Mouse (Mus musculus) CH12F3 (cell line): Measurements from ENCODE around the gene Tnfrsf13c.

ENCODE experiments used
- in situ Hi-C: fragments of 300-500 bp; cut with MboI; formaldehyde crosslinking; loops from 2 replicates; pipeline ENCODE4 v1.14.3; 2020; ENCODE audit warnings: low sequenced_read_pairs

The Tnfrsf13c gene

DNA sequence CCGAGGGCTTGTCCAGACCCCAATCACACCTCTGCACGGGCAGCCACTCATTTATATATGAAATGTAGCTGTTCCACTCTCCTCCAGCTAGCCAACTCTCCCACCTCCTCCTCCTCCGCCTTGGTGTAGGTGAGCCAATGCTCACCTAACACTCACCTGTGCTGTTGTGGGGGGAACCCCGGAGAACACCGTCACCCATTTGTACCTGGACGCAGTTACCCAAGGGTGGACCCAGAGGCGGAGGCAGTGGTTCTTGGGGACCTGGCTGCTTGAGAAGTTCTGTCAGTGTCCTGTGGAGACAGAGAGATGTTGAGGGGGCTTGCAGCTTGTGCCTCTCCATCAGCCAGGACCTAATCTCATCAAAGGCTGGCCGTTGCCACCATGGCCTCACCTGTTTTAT is 15.9 kb downstream of the Tnfrsf13c start:
- in situ Hi-C loops, result no loop called here

DNA sequence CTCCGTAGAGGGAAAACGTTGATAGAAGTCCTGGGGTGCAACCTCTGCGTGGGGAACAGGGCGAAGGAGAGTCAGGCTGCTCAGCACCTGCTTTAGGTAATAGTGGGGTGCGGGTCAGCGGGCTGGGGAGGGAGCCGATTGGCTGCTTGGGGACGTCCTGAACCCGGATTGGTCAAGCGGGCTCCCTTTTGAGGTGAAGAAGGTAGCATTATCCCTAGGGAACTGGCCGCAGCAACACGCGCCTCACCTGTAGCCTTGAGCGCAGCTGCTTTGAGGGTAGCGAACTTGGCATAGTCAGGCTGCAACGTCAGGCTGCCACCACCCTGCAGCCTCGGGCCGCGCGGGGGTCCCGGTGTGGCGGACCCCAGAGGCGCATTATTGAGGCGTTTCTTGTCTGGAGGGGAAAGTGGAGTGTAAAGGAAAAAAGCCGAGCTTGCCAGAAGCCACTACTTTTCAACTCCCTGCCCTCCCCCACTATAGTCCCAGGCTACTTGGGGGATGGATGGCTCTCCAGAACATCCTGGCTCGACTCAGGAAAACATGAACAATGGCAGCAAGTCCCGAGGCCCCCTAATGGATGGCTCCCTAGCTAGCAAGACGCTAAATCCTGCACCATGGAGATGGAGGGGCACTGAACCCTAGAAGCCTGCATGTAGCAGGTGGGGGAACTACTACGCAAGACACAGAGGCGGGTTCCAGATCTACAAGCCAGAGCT is 16.5 kb downstream of the Tnfrsf13c start:
- in situ Hi-C loops, result no loop called here

DNA sequence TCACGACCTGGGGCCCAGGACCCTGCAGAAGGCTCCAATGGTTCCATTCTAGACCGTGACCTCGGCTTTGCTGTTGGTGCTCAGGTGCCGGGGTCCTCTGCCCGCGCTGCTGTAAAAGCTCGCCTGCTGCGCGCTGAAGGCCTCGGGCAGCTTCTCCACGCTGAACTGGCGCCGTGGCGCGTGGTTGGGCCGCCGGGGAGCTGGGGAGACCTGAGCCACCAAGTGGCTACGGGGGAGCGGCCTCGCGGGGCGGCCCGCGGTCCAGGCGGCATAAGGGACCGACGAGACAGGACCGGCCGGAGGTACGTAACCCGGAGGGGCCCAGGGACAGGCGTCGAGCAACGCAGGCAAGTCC is 17.1 kb downstream of the Tnfrsf13c start:
- in situ Hi-C loops, result no loop called here

DNA sequence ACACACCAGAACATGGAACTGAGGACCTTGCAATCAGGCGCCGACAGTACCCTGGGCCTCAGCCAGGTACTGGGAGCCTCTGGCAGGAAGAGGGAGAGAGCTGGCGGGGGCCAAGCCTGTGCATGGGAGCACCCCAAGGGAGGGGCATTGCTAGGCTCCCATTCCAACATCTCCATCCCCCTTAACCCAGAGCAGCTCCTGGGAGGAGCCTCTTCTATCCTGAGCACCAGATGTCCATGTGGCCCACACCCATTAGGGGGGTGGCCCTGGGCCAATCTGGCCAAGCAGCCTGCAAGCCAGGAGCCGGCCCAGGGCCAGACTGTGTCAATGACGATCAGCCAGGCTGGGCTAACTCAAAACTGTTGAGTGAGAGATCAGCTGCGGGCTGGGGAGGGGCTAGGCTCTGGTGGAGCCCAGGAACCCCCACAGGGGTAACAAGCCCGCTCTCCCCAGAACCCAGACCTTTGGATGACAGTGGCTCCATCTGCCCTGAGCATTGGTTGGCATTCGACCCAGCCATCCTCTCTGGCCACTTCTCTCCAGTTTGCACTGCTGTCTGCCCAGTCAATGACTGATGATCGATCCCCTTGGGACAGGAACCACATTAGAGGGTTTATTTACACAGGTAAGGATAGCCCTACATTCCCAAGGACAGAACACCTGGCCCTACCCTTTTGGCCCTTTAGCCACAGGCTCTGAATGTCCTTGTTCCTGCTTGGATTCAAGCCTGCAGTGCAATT is 17.6 kb downstream of the Tnfrsf13c start:
- in situ Hi-C loops, result no loop called here

DNA sequence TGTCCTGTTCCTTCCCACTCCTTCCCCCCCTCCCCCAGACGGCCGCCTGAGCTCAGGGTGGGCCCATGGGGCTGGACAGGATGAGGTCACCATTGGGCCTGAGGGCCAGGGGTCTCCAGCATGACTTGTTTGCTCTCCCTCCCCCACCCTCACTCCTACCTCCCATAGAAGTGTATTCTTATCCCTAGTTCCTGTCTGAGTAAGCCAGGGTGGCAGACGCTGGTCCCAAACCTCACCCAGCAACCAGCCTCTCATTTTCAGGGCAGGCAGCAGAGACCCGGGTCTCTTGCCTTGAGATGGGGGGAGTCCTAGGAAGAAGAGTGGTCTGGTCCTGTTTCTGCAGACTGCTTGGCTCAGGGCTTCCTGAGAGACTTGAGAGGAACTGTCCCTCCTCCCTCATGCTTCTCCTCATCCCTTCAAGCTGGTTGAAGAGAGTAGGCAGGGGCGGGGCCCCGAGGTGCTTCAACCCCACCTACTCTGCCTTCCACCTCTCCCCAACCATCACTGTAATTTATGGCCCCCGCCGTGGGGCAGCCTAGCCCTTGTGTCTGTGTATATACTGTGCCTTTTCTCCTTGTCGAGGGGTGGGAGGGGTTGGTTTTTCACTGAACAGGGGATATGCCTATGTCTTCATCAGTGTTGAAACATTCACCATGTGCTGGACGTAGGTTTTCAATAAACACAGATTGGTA is 19.3 kb downstream of the Tnfrsf13c start:
- in situ Hi-C loops, result no loop called here

DNA sequence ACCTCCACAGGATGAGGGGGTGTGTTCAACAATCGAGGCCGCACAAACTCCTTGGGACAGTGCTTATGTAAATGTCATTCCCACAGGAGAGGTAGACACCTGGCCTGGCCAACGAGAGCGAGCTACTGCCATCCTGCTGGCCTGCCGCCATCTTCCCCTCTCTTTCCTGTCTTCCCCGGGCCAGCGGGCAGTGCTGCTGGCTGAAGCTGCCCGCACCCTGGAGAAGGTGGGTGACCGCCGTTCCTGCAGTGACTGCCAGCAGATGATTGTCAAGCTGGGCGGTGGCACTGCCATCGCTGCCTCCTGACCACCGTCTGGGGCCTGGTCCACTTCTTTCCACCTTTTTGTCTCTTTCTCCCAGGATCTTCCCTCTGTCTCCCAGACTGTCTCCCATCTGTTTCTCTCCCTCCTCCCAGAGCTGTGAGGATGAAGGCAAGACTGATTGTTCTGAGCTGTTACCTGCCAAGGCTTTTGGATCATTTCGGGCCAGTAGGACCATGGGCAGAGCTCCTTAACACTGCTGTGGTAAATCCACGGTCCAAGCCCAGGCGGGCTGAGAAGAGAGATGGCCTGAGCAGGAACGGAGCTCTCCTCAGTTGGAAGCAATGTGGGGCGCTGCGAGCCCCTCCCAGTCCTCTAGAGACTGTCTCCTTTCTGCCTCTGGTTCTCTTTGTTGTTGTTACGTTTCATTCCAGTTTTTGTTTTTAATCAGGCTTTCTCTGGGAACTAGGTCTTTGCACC is 20.4 kb downstream of the Tnfrsf13c start:
- in situ Hi-C loops, result no loop called here

DNA sequence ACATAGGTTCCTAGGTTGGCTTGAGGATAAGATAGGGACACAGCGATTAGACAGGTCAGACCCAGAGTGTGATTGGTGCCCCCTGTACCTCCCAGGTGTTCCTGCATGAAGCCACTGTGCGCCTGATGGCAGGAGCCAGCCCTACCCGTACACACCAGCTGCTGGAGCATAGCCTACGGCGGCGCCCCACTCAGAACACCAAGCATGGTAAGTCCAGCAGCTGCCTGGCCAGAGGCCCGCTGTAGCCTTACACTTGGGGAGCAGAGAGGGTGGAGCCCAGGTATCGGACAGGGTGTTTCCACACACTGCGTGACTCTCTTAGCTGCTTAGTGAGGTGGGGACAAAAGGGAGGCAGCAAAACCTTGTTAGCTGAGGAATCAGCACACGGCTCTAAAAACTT is 21.1 kb downstream of the Tnfrsf13c start:
- in situ Hi-C loops, result no loop called here

DNA sequence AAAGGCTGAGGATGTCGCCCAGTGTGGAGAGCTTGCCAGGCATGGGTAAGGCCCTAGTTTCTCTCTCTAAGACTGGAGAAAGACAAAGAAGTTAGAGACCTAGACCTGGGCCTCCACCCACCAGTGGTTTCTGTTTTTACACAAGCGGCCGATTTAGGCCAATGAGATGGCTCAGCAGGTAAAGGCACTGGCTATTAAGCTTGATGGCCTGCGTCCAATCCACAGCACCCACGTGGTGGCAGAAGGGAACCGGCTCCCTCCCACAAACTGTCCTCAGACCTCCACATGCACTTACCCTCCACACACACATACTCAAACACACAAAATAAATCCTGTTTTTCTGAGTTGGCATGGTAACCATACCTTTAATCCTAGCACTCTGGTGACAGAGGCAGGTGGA is 22.1 kb downstream of the Tnfrsf13c start:
- in situ Hi-C loops, result no loop called here

DNA sequence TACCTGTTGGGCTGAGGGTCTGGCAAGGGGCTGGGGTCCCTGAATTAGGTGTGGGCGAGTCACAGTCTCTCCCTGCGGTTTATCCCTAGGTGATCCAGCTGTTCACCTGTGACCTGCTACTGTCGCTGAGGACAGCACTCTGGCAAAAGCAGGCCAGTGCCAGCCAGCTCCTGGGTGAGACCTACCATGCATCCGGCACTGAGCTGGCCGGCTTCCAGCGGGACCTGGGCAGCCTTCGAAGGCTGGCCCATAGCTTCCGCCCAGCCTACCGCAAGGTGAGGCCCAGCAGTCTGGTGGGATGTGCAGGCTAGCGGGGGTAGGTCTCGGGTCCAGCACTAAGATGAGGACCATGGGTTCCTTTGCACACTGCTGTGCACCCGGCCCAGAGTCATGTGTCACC is 24.6 kb downstream of the Tnfrsf13c start:
- in situ Hi-C loops, result no loop called here

DNA sequence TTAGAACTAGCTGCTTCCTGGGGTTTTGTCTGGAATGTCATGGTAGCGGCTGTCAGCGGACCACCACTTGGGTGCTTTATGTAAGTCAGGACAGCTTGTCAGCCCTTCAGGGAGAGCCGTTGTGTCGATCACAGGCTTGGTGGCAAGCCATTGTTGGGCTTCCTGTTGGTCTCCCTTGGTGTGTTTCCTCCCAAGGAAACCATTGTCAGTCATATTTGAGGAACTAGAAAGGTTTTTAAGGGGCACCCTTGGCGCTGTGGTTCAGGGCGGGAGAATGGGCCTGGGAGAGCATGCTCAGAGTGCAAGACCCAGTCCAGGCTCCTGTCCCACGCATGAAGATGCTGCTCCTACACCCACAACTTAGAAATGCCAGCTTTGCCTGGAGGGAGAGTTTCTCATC is 25.8 kb downstream of the Tnfrsf13c start:
- in situ Hi-C loops, result no loop called here

DNA sequence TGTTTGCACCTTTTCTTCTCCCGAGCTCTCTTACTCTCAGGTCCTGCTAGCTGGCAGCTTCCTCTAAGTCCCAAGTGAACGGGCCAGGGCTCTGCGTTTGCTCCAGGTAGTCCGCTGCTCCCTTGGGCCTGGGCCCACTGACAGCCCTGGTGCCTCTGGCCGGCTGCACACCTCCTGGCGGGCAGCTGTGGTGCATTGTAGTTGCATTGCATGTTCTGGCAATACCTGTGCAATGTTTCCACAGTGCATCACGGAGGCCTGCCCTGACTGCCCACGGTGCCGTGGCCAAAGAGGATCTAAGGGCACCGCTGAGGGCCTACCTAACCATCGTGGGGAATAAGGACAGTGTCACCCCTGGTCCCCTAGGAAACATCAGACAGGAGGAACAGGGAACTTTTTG is 26.2 kb downstream of the Tnfrsf13c start:
- in situ Hi-C loops, result no loop called here

DNA sequence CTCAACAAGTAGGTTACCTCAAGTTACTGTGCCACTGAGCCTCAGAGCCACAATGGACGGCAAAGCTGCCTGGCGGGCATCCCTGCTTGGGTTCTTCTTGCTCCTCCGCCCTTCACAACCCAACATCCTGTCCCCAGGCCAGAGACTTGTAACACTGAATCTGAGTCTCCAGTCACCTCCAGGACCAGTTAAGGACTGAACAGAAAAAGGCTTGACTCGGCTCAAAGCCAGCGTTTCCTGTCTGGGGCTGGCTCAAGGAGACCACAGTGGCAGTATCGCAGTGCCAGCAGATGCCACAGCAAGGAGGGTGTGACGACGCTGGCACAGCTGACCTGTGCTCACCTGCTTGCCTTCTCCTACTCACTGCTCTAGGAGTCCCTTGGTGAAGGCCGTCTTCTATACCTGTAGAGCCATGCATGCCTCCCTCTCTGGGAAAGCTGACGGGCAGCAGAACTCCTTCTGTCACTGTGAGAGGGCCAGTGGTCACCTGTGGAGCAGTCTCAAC is 26.9 kb downstream of the Tnfrsf13c start:
- in situ Hi-C loops, result no loop called here

DNA sequence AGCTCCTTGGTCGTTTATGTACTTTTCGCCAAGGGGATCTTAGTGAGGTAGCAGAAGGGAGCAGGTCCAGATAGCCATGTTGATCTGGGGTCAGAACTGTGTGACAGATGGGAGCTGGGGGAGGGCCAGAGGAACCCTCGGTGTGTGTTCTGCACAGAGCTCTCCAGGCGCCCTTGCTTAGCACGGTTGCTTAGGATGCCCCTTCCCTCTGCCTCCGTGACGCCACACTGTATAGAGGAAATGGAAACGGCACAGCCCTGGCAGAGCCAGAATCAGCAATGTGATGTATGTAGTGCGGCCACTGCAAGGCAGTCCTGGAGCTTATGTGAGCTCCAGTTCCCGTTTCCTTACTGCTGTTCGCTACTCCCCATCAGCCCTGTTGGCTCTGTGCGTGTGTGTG is 27.9 kb downstream of the Tnfrsf13c start:
- in situ Hi-C loops, result no loop called here

DNA sequence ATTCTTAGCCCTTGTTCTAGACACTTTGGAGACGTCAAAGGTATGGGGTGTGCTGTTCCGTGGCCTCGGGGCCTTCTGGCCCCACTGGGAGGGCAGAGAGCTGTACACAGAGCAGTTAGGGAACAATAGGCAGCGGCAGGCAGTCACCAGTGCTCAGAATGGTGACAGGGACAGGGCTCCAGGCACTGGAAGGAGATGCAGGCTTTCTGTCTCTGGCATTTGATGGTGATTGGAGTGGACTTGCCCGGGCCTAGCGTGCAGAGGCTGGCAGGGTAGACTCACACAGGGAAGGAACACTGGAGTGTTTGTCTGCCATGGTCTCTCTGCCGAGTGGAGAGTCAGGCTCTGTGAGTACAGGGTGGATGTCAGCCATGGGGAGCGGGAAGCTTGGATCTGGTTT is 31.6 kb downstream of the Tnfrsf13c start:
- in situ Hi-C loops, result no loop called here

DNA sequence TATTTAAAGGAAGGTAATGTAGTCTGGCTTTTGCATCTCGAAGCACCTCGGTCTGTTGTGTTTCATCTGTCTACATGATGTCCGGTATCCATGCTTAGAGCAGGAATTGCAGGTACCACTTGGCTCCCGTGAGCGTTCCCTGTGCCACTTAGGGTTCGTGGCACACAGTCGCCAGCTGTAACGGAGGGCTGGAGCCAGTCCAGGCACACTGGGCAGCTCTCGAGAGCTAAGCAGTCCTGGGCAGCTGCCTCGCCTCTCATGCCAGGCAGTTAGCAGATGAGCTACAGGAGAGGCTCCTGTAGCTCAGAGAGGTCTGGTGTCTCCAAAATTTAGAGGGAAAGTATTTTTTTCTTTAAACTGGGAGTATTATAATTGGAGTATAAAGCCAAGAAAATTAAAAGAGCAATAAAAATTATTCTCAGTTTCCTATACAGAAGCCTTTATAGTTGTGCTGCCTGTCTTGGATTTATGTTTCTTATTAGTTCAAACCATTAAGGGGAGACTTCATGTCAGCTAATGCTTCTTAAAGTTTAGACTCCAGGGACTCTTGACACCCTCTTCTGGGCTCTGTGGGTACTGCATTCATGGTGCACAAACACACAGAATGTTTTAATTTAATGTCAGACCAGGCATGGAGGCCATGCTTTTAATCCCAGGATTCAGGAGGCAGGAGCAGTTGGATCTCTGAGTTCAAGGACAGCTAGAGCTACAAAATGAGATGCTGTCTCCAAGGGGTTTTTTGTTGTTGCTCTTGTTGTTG is 35.5 kb downstream of the Tnfrsf13c start:
- in situ Hi-C loops, result no loop called here

DNA sequence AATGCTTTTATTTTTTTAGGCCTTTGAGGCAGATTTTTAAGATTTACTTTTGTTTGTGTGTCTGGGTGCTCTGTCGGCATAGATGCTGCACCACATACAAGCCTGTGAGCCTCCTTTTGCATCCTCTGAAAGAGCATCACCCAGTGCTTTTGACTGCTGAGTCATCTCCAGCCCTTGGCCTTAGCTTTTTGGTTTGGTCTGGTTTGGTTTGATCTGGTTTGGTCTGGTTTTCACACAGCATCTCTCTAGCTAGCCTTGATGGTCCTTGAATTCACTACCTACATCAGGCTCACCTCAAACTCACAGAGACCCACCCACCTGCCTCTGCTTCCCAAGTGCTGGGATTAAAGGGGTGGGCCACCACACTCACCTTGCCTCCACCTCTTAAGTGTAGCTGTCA is 36.2 kb downstream of the Tnfrsf13c start:
- in situ Hi-C loops, result no loop called here

DNA sequence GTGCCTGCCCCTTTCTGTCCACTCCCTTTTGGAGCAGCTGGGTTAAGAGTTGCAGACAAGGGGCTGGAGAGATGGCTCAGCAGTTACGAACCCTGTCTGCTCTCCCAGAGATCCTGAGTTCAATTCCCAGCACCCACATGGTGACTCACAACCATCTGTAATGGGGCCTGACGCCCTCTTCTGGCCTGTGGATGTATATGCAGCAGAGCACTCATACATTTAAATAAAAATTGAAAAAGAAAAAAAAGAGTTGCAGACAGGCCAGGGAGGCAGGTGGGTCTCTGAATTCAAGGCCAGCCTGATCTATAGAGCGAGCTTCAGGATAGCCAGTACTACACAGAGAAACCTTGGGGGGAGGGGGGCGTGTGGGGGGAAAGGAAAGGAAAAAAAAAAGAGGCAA is 36.8 kb downstream of the Tnfrsf13c start:
- in situ Hi-C loops, result no loop called here

DNA sequence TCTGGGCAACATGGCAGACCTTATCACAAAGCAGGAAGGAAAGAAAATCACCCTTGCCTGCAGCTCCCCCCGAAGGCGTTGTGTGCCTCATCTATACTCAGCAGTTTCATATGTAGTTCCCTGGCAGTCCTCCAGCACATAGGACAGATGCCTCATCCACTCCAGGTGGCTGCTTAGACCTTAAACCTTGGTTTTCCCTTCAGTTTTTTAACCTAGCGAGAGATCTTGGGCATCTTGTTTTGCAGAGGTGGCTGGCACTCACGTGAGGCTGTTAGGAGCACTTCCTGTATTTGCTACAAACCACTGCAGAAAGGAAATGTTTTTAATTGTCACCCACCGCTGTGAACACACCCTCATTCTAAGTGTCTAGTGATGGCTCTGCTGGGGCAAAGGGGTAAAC is 37.2 kb downstream of the Tnfrsf13c start:
- in situ Hi-C loops, result no loop called here

DNA sequence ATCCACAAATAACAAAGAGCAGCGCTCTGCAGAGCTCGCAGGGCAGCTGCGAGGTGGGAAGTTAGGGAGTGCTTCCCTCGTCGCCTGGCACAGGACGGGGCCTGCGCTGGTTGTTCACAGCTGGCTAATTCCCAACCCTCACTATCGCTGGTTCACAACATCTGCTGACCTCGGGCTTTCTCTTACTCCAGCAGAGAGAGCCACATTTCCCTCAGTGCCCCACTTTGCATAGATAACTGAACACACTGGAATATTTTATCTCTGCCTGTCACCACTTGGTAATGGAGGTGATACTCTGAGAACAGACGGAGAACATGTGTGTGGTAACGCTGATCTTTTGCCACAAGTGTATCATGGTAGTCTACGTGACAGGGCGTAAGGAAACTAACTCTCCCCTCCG is 38.0 kb downstream of the Tnfrsf13c start:
- in situ Hi-C loops, result no loop called here

DNA sequence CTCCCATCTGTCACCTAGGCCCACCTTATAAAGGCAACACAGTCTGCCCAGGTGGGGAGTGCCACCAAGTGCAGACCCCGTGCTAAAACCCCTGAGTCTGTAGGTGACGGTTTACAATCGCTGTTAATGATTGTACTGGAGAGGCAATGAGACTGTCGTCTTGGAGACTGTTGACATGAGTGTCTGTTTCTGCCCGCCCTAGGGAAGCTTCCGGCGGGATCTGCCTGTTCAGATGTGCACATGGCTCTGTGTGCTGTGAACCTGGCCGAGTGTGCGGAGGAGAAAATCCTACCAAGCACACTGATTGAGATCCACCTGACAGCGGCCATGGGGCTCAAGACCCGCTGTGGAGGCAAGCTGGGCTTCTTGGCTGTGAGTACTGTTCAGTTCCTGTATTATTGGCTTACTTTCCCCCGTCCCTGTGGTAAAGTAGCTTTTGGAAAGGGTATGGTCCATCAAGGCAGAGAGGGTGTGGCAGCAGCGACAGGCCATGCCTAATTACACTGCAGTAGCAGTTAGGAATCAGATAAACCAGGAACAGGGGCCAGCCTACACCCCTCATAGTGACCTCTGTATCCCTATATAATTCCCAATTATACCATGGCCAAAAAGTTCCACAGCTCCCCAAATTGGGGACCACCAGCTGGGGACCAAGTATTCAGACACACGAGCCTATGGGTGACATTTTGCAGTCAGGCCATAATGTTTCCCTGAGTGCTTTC is 38.9 kb downstream of the Tnfrsf13c start:
- in situ Hi-C loops, result no loop called here
